Mouse (Mus musculus) erythroid progenitor cell, adult 5-6 weeks (primary cell): ENCODE results near the gene Rnaseh2c. TPM values are rescaled to one million over a fixed set of nuclear protein-coding genes. Genes with fewer than 3 reads are reported as not detected.

Experiments used
- ATAC-seq: replicated peaks from 2 replicates; pipeline ENCODE4 v1.8.0; 2016; ENCODE audit warnings: moderate number of reproducible peaks, mild to moderate bottlenecking, moderate TSS enrichment, inconsistent platforms; ENCODE audit not compliant: poor library complexity, low FRiP score, severe bottlenecking
- total RNA-seq, 2 experiments: library from RNA; stranded (forward) in 1 of 2; stranded (reverse) in 1 of 2; fragments of 150-400 nt in 1 of 2; fragments of 186-747, 209-891 nt in 1 of 2; gene quantifications; 2 replicates each; pipeline versions ENCODE4 v1.2.3 to v1.2.4; 2015 to 2017; ENCODE audit warnings: low replicate concordance in 2 of 2

Gene Rnaseh2c
- total RNA-seq, 2 experiments from 2014 or later: 36.2 to 87.2 TPM

- ATAC-seq: no peak
Measured at GRCm38 (mm10) chr19:5654720-5655298, 53.1 kb downstream of the Rnaseh2c start.

Other genes with a start within 250 kb of the Rnaseh2c start
- 26.0 and 27.0 TPM in 2 replicates for gene Eif1ad, start 235.1 kb upstream of the Rnaseh2c start, total RNA-seq (2015; ENCODE audit: low replicate concordance)
- gene Eif1ad, start 235.1 kb upstream of the Rnaseh2c start, total RNA-seq (2017; ENCODE audit: low replicate concordance): 33.9 and 45.0 TPM in 2 replicates
- gene Banf1, start 234.7 kb upstream of the Rnaseh2c start, total RNA-seq (2015; ENCODE audit: low replicate concordance): 150 and 163 TPM in 2 replicates
- gene Banf1, start 234.7 kb upstream of the Rnaseh2c start, total RNA-seq (2017; ENCODE audit: low replicate concordance): 29.1 and 34.9 TPM in 2 replicates
- gene Sart1, start 213.2 kb upstream of the Rnaseh2c start, total RNA-seq (2015; ENCODE audit: low replicate concordance): 73.4 and 90.8 TPM in 2 replicates
- 62.2 and 94.3 TPM in 2 replicates for gene Sart1, start 213.2 kb upstream of the Rnaseh2c start, total RNA-seq (2017; ENCODE audit: low replicate concordance)
- gene Tsga10ip, start 199.3 kb upstream of the Rnaseh2c start, total RNA-seq (2015; ENCODE audit: low replicate concordance): not detected in 2 replicates
- not detected in 2 replicates for gene Tsga10ip, start 199.3 kb upstream of the Rnaseh2c start, total RNA-seq (2017; ENCODE audit: low replicate concordance)
- 22.3 and 31.0 TPM in 2 replicates for gene Drap1, start 176.9 kb upstream of the Rnaseh2c start, total RNA-seq (2015; ENCODE audit: low replicate concordance)
- gene Drap1, start 176.9 kb upstream of the Rnaseh2c start, total RNA-seq (2017; ENCODE audit: low replicate concordance): 8.3 and 25.4 TPM in 2 replicates
- gene AI837181, start 176.7 kb upstream of the Rnaseh2c start, total RNA-seq (2015; ENCODE audit: low replicate concordance): 11.7 and 16.2 TPM in 2 replicates
- 1.9 and 13.7 TPM in 2 replicates for gene AI837181, start 176.7 kb upstream of the Rnaseh2c start, total RNA-seq (2017; ENCODE audit: low replicate concordance)
- not detected in 2 replicates for gene Fosl1, start 154.3 kb upstream of the Rnaseh2c start, total RNA-seq (2015; ENCODE audit: low replicate concordance)
- gene Fosl1, start 154.3 kb upstream of the Rnaseh2c start, total RNA-seq (2017; ENCODE audit: low replicate concordance): not detected in 2 replicates
- gene Ccdc85b, start 144.0 kb upstream of the Rnaseh2c start, total RNA-seq (2015; ENCODE audit: low replicate concordance): not detected in 2 replicates
- gene Ccdc85b, start 144.0 kb upstream of the Rnaseh2c start, total RNA-seq (2017; ENCODE audit: low replicate concordance): 1.2 TPM in 1 of 2 replicates, not detected in the other
- gene Fibp, start 141.3 kb upstream of the Rnaseh2c start, total RNA-seq (2015; ENCODE audit: low replicate concordance): 11.5 and 21.8 TPM in 2 replicates
- 29.0 and 32.5 TPM in 2 replicates for gene Fibp, start 141.3 kb upstream of the Rnaseh2c start, total RNA-seq (2017; ENCODE audit: low replicate concordance)
- gene Ctsw, start 133.4 kb upstream of the Rnaseh2c start, total RNA-seq (2015; ENCODE audit: low replicate concordance): 6.3 TPM in 1 of 2 replicates, not detected in the other
- gene Ctsw, start 133.4 kb upstream of the Rnaseh2c start, total RNA-seq (2017; ENCODE audit: low replicate concordance): not detected in 2 replicates
- gene Efemp2, start 127.9 kb upstream of the Rnaseh2c start, total RNA-seq (2015; ENCODE audit: low replicate concordance): 5.0 TPM in 1 of 2 replicates, not detected in the other
- not detected in 2 replicates for gene Efemp2, start 127.9 kb upstream of the Rnaseh2c start, total RNA-seq (2017; ENCODE audit: low replicate concordance)
- 2.5 and 59.5 TPM in 2 replicates for gene Mus81, start 113.5 kb upstream of the Rnaseh2c start, total RNA-seq (2015; ENCODE audit: low replicate concordance)
- gene Mus81, start 113.5 kb upstream of the Rnaseh2c start, total RNA-seq (2017; ENCODE audit: low replicate concordance): 6.5 and 11.2 TPM in 2 replicates
- gene Cfl1, start 111.4 kb upstream of the Rnaseh2c start, total RNA-seq (2015; ENCODE audit: low replicate concordance): 720 and 762 TPM in 2 replicates
- 460 and 469 TPM in 2 replicates for gene Cfl1, start 111.4 kb upstream of the Rnaseh2c start, total RNA-seq (2017; ENCODE audit: low replicate concordance)
- gene 1700020D05Rik, start 98.1 kb upstream of the Rnaseh2c start, total RNA-seq (2015; ENCODE audit: low replicate concordance): 21.4 and 25.6 TPM in 2 replicates
- gene 1700020D05Rik, start 98.1 kb upstream of the Rnaseh2c start, total RNA-seq (2017; ENCODE audit: low replicate concordance): 13.8 and 18.7 TPM in 2 replicates
- gene Snx32, start 91.3 kb upstream of the Rnaseh2c start, total RNA-seq (2015; ENCODE audit: low replicate concordance): 35.3 and 43.6 TPM in 2 replicates
- 42.5 and 42.7 TPM in 2 replicates for gene Snx32, start 91.3 kb upstream of the Rnaseh2c start, total RNA-seq (2017; ENCODE audit: low replicate concordance)
- gene Ovol1, start 41.2 kb upstream of the Rnaseh2c start, total RNA-seq (2015; ENCODE audit: low replicate concordance): not detected in 2 replicates
- gene Ovol1, start 41.2 kb upstream of the Rnaseh2c start, total RNA-seq (2017; ENCODE audit: low replicate concordance): not detected in 2 replicates
- gene Ap5b1, start 33.8 kb upstream of the Rnaseh2c start, total RNA-seq (2015; ENCODE audit: low replicate concordance): 3.8 and 8.3 TPM in 2 replicates
- gene Ap5b1, start 33.8 kb upstream of the Rnaseh2c start, total RNA-seq (2017; ENCODE audit: low replicate concordance): 6.4 and 11.0 TPM in 2 replicates
- gene Kat5, start 8.4 kb downstream of the Rnaseh2c start, total RNA-seq (2015; ENCODE audit: low replicate concordance): 31.0 and 42.8 TPM in 2 replicates
- gene Kat5, start 8.4 kb downstream of the Rnaseh2c start, total RNA-seq (2017; ENCODE audit: low replicate concordance): 29.1 and 35.0 TPM in 2 replicates
- 18.4 and 26.0 TPM in 2 replicates for gene Rela, start 35.6 kb downstream of the Rnaseh2c start, total RNA-seq (2015; ENCODE audit: low replicate concordance)
- 7.2 and 14.8 TPM in 2 replicates for gene Rela, start 35.6 kb downstream of the Rnaseh2c start, total RNA-seq (2017; ENCODE audit: low replicate concordance)
- 97.7 and 126 TPM in 2 replicates for gene Sipa1, start 61.8 kb downstream of the Rnaseh2c start, total RNA-seq (2015; ENCODE audit: low replicate concordance)
- 127 and 129 TPM in 2 replicates for gene Sipa1, start 61.8 kb downstream of the Rnaseh2c start, total RNA-seq (2017; ENCODE audit: low replicate concordance)
- gene Map3k11, start 86.9 kb downstream of the Rnaseh2c start, total RNA-seq (2015; ENCODE audit: low replicate concordance): 12.2 and 13.7 TPM in 2 replicates
- 9.4 and 14.1 TPM in 2 replicates for gene Map3k11, start 86.9 kb downstream of the Rnaseh2c start, total RNA-seq (2017; ENCODE audit: low replicate concordance)
- 31.4 and 61.3 TPM in 2 replicates for gene Pcnx3, start 87.0 kb downstream of the Rnaseh2c start, total RNA-seq (2015; ENCODE audit: low replicate concordance)
- 44.7 and 54.5 TPM in 2 replicates for gene Pcnx3, start 87.0 kb downstream of the Rnaseh2c start, total RNA-seq (2017; ENCODE audit: low replicate concordance)
- gene Kcnk7, start 102.5 kb downstream of the Rnaseh2c start, total RNA-seq (2015; ENCODE audit: low replicate concordance): not detected in 2 replicates
- not detected in 2 replicates for gene Kcnk7, start 102.5 kb downstream of the Rnaseh2c start, total RNA-seq (2017; ENCODE audit: low replicate concordance)
- 176 and 250 TPM in 2 replicates for gene Ehbp1l1, start 124.4 kb downstream of the Rnaseh2c start, total RNA-seq (2015; ENCODE audit: low replicate concordance)
- gene Ehbp1l1, start 124.4 kb downstream of the Rnaseh2c start, total RNA-seq (2017; ENCODE audit: low replicate concordance): 668 and 983 TPM in 2 replicates
- 67.9 and 77.8 TPM in 2 replicates for gene Fam89b, start 127.8 kb downstream of the Rnaseh2c start, total RNA-seq (2015; ENCODE audit: low replicate concordance)
- 18.7 and 41.5 TPM in 2 replicates for gene Fam89b, start 127.8 kb downstream of the Rnaseh2c start, total RNA-seq (2017; ENCODE audit: low replicate concordance)
- 2.5 and 10.1 TPM in 2 replicates for gene Ltbp3, start 139.0 kb downstream of the Rnaseh2c start, total RNA-seq (2015; ENCODE audit: low replicate concordance)
- 1.6 TPM in 1 of 2 replicates, not detected in the other for gene Ltbp3, start 139.0 kb downstream of the Rnaseh2c start, total RNA-seq (2017; ENCODE audit: low replicate concordance)
- 18.4 and 24.1 TPM in 2 replicates for gene Scyl1, start 169.5 kb downstream of the Rnaseh2c start, total RNA-seq (2015; ENCODE audit: low replicate concordance)
- gene Scyl1, start 169.5 kb downstream of the Rnaseh2c start, total RNA-seq (2017; ENCODE audit: low replicate concordance): 17.2 and 17.3 TPM in 2 replicates